Mouse (Mus musculus): ENCODE measurements around the gene Gm21627. TPM values are rescaled to one million over a fixed set of nuclear protein-coding genes. Genes with fewer than 3 reads are reported as not detected.

The Gm21627 gene
- not detected in 2 replicates for polyA plus RNA-seq (2012; ENCODE audit: low replicate concordance)

GRCm38 (mm10) chrY:63228127-63228526 is at the start of gene Gm21627:
Gm21627 (plus strand) TSS chrY:63228427.

Data from hematopoietic multipotent progenitor cell, adult 10-12 weeks (in vitro differentiated cells).